Mouse (Mus musculus): ENCODE results near the gene Lhpp.

Lhpp gene

DNA sequence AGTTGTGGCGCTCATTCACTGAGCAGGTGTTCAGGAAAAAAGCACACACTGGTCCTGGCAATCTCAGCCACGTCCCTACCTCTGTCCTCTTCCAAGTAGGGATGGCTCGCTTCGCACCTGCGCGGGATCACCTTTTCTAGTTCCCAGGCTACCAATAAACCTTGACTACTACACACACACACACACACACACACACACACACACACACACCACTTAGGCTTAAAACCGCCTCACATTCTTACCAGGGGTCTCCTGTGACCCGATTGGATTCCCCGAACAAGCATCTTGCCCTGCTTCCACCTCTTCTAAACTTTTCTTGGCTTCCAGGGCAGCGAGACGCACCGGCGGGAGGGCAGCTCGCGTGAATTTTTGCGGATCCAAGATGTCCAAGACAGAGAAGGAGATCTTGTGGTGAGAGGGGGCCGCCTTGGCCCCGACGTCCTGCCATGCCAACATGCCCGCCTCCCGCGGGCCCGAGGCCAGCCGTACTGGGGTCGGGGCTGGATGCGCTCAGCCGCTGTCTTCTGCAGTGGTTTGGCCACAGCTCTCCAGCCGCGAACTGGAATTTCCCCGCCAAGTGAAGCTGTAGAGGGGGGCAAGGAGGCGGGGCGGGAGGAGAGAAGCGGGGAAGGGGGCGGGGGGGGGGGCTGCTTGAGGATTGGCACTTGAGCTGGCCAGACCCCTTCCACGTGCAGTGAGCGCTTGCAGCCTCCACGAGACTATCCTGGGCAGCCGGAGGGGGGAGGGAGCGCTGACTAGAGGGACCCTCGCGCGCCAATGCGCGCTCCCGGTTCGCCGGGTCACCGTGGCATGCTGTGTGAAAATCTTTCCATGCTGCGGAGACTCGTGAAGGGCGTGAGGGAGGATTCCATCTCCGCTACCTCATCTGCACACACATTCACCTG lies 11.1 kb upstream of the Lhpp start, which contains the start of gene Nkx1-2:
TSS of gene Nkx1-2 (minus strand) at position 567 of the 905 bp plus-strand sequence.
- no peak for DNase-seq (ENCODE audit: low spot score)

DNA sequence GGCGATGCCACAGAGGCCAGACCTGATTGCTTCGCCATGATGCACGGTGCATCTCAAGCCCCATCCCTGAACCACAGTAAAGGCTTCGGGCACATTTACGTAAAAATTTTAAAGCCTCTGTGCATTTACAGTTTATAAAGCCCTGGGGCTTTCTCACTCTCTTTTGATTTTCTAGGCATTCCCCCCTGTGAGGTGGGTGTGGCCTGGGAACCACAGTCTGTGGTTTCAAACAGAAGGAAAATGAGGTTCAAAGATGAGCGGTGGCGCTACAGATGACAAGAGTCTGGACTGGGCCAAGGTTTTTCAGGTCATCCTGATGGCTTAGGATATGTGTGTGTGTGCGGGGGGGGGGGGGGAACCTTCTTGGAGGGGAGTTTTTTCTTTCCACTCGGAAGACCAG lies 10.4 kb upstream of the Lhpp start:
- DNase-seq (ENCODE audit: low spot score): no peak

DNA sequence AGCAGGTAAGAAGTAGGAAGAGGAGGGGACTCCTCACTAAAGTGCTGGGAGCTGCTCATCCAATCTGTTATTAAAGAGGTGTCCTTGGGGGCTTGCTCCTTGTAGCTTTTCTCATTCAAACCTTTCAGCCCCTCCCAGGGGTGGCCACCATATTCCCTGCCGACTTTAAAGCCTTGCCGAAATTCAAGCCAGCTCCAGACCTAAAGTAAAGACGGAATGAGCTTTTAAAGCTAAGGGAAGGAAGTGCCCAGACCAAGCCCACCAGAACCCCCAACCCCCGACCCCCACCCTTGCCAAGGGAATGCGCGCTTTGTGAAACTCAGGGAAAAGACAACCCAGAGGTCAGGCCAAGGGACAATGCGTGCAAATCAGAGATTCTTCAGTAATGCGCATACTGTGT lies 9.5 kb upstream of the Lhpp start:
- no peak for DNase-seq (ENCODE audit: low spot score)

- no peak for DNase-seq (ENCODE audit: low spot score)
Measured at GRCm38 (mm10) chr7:132604720-132605119, 5.7 kb upstream of the Lhpp start.

- DNase-seq (ENCODE audit: low spot score): no peak
Measured at GRCm38 (mm10) chr7:132605689-132606088, 4.7 kb upstream of the Lhpp start.

DNA sequence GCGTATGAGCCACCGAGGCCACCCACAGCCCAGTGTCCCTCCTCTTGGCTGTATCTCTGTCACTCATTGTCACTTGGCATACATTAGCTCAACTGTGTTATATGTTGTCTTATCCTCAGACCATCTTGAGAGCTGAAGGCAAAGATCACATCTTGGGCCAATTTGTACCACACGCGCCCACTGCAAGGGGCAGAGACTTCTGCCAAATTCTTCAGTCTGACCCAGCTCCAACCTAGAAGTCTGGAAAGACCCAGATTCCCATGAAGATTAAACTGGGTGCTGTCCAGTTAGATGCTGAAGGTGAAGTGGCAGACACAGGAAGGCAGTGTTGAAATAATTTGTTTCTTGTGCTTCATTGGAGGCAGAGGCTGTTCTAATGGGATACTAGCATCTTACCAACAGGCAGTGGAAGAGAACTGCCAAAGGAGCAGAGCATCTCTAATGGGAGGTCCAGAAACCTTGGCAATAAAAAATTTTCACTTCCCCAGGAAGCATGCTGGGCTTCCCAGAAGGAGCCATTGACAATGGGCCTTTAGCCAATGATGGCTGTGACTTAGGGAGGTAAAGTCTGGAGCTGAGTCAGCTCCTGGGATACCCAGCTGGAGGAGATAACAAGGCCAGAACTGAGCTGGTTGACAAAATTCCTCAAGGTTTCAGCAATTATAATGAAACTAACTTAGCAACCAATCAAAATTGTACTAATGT lies 2.0 kb upstream of the Lhpp start:
- DNase-seq (ENCODE audit: low spot score): no peak

DNA sequence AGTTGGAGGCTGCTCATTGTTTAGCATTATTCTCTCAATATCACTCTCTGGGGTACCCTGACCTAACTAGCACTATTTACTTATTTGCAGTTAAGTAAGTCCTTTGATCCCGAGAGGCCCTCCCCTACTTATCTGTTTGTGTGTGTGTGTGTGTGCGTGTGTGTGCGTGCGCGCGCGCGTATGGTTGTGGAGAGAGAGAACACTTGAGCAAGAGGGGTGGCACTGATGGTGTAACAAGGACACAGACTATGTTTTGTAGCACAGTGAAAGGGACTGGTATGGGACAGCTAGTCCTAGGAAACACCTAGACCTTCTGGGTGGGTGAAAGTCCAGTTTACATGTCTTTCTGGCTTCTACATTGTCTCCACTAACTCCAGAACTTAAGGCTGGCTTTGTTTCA lies 1.1 kb downstream of the Lhpp start:
- no peak for DNase-seq (ENCODE audit: low spot score)

GRCm38 (mm10) chr7:132615346-132615745 lies 4.9 kb downstream of the Lhpp start:
- DNase-seq (ENCODE audit: low spot score): no peak

DNA sequence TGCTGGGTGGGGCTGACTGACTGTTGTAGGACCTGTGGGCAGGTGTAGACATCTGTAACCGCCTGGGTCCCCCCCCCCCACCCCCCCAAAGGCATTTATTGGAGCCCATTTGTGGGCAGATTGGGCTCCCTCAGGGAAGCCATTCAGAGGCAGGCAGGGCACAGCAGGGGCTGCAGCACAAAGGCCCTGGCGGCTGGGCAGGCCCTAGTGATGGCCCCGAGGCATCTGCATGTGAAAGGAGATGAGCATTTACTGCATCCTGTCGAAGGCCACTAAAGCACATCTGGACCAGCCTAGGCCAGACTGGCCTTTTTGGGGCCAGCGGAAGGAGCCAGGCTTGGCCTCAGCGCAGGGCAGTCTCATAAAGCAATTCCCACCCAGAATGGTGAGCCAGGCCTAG lies 6.0 kb downstream of the Lhpp start:
- DNase-seq (ENCODE audit: low spot score): no peak

DNA sequence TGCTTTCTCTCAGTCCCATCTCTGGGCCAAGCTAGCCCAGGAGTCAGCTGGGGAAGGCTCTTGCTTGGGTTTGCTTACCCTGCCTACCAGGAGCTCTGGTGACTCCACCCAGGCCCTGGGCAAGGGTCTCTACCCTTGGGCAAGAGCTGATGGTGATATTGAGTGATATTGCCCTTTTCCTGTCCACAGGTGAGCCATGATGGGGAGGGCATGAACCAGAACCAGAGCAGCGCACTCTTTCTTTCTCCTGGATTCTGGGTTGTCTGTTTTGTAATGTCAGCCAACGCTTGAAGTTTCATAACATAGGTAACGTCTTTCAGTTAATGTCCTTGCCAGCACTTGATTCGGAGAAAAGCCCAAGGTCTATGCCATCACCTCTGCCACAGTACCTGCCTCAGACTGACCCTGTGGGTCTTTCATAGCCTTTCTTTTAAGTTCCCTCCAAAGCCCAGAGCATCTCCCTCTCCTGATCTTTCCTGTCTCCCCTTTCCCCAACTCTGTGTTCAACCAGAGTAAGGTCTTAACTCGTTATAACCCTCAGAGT lies 6.7 kb downstream of the Lhpp start:
- no peak for DNase-seq (ENCODE audit: low spot score)

GRCm38 (mm10) chr7:132619549-132619948 lies 9.1 kb downstream of the Lhpp start:
- no peak for DNase-seq (ENCODE audit: low spot score)

DNA sequence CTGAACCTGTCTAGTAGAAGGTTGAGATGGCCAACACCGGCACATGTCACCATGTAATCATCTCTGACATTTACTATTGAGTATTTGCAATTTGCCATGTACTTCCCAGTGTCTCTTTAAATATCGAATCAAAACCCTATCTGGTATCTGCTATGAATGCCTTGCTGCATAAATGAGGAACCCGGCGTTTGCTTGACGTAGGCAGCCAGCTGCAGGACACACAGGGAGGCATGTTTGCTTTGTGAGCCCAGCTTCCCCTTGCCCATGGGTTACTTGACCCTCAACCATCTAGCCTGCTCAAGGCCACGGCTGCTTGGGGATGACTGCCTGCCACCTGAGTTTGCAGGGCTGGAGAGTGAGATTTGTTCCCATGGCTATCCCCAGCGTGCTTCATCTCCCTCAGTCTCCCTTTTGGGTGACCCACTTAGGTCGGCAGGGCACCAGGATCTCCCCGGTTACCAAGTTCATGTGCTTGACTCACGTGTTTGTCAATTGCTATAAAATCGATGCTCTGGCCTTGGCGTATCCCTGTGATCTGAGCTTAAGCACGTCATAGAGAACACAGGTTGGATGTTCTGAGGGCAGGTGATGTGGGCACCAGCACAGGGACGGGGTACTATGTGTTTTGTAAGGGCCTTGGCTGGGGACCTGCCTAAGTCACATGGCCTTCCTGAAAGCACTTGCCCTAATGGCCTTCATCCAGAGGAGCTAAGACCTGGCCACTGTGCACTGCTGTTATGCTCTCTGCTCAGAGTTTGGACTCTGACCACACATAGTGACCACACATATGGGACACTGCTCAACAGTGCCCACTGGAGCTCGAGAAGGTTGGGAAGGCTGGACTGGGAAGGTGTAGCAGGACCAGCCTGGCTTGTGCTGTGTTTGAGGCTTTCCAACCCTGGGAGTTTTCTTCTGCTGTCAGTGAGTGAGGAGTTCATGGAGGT lies 9.8 kb downstream of the Lhpp start:
- no peak for DNase-seq (ENCODE audit: low spot score)

DNA sequence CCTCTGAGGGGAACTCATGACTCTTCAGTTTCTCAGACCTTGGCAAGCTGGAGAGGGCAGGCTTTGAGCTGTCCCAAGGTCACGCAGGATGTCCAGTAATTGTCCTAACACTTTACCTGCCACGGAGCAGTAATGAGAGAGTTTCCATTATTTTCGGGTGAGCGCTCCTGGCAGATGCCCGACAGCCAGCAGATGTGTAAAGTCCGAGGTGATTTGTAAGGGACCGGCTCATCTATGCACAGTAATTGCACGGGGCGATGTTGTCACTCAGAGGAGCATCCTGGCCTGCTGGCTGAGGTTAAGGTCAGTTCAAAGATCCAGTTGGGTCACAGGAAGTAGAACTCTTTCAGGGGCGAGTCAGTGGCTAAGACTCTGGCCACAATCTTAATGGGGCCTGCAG lies 13.7 kb downstream of the Lhpp start:
- DNase-seq (ENCODE audit: low spot score): no peak

GRCm38 (mm10) chr7:132626174-132626573 lies 15.7 kb downstream of the Lhpp start:
- no peak for DNase-seq (ENCODE audit: low spot score)

GRCm38 (mm10) chr7:132627448-132627847 lies 17.0 kb downstream of the Lhpp start:
- DNase-seq (ENCODE audit: low spot score): no peak

- DNase-seq (ENCODE audit: low spot score): no peak
Measured at GRCm38 (mm10) chr7:132631313-132631712, 20.9 kb downstream of the Lhpp start.

DNA sequence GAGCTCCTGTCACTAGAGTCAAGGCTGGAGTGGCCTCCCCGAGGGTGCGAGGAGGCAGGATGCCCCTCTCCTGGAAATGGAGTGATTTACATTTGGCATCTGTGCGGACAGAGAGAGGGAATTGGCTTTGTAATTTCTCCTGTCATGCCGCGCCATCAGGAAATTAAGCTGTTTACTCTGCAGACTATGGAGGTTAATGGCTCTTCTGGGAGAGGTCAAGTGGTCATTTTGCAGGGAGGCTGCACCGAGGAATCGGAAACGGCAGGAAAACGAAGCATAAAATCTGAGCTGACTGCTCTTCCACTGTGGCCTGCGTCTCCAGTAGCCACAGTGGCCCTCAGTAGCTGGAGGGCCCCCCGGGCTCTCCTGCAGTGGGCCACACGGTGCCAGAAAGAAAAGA lies 26.9 kb downstream of the Lhpp start:
- no peak for DNase-seq (ENCODE audit: low spot score)

DNA sequence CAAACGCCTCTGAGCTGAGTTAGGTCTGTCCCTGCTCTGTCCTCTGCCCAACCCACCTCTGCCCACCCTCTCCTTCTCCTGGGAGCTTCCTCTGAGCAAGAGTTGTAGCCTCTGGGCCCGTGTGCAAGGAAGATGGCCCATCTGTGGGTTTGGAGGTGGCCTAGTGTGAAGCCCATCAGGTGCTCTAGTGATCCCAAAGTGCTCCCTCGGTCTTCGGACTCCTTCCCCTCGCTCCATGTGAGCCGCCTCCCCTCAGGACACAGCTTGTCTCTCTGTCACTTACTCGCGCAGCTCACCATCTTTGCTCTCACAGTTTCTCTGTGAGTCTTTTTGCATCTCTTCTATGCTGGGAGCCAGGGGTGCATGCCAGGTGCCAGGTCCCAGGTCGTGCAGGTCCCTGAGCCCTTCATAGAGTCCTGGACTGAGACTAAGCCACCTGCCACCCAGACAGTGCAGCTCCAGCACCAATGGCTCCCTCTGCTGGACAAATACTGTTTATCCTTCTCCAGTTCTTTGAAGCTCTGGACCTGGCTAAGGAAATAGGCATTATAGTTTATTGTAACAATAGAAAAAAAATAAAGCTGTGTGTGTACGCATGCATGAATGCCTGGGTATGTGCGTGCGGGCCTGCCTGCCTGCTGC lies 28.1 kb downstream of the Lhpp start:
- peak; percentile 23 for DNase-seq (ENCODE audit: low spot score)

DNA sequence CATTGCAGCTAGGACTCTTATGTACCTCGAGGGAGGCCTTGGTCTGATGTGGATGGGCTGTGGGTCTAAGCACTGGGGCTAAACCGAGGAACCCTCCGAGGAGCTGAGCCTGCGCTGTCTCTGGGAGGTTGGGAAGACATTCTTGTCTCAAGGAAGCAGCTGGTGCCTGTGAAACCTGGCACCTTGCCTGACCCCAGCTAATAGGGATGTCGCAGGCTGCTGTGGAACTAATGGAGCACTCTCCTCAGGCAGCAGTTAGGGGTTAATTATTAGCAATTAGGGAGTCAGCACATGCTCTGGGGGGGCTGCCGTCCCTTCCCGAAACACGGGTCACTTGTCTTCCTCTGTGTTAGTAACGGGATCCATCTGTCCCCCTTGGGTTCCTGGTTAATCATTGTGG lies 30.5 kb downstream of the Lhpp start:
- no peak for DNase-seq (ENCODE audit: low spot score)

DNA sequence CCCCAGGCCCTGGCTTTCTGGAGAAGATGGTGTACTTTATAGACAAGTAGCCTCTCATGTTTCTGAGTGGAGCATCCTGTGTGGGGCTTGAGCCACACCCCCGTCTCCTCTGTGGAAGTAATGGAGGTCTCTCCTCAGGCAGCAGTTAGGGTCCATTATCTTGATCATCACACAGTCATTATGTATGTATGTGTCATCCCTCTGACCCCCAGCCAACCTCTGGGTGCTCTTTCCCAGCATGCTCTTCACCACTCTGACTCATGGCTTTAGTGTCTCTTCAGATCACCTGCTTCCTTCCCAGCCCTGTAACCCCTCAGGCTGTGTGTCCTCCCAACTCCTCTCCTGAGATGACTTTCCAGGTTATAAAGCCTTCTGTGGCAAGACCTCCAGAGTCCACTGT lies 31.2 kb downstream of the Lhpp start:
- DNase-seq (ENCODE audit: low spot score): no peak

GRCm38 (mm10) chr7:132644605-132645279 lies 34.3 kb downstream of the Lhpp start:
- no peak for DNase-seq (ENCODE audit: low spot score)

Measured in urinary bladder, postnatal 25 days (tissue).